Mouse (Mus musculus) hindbrain, embryonic 13.5 days (tissue): ENCODE results near the gene Gm10217. TPM values are rescaled to one million over a fixed set of nuclear protein-coding genes. Genes with fewer than 3 reads are reported as not detected.

Experiments used
- polyA plus RNA-seq: library from polyadenylated mRNA; unstranded; fragments of >200 nt; fragmentation: Nextera tagmentation; extraction: Ambion mirVana; gene quantifications from 2 replicates; pipeline ENCODE4 v1.2.1, GENCODE M21; 2015

Gm10217 gene
- polyA plus RNA-seq, 1 experiment from 2014 or later, result not detected

Other genes with a start within 250 kb of the Gm10217 start
- gene Fam155a, start 93.1 kb upstream of the Gm10217 start, polyA plus RNA-seq, result 26.4 and 26.6 TPM in 2 replicates
- gene Lig4, start 113.4 kb downstream of the Gm10217 start, polyA plus RNA-seq, result 11.1 and 12.1 TPM in 2 replicates
- gene Abhd13, start 113.5 kb downstream of the Gm10217 start, polyA plus RNA-seq, result 12.8 and 14.6 TPM in 2 replicates
- 0.08 and 0.36 TPM in 2 replicates for gene Tnfsf13b, start 142.2 kb downstream of the Gm10217 start, polyA plus RNA-seq